Mouse (Mus musculus) embryonic facial prominence, embryonic 10.5 days (tissue): ENCODE results near the gene Dennd4b. TPM values are rescaled to one million over a fixed set of nuclear protein-coding genes. Genes with fewer than 3 reads are reported as not detected.

Source experiments
- DNase-seq: peaks from one replicate; pipeline ENCODE4 v3.0.0-alpha.2; 2017; ENCODE audit warnings: low spot score
- H3K27ac ChIP-seq: fragments of 300-500 bp; sonication (generic); replicated peaks from 2 replicates; pipeline ENCODE4 v1.5.1; 2016; ENCODE audit warnings: mild to moderate bottlenecking
- H3K27me3 ChIP-seq: fragments of 300-500 bp; sonication (generic); replicated peaks from 2 replicates; pipeline ENCODE4 v1.6.1; 2016; ENCODE audit warnings: low read depth, mild to moderate bottlenecking; ENCODE audit not compliant: poor library complexity, severe bottlenecking
- H3K36me3 ChIP-seq: fragments of 300-500 bp; sonication (generic); replicated peaks from 2 replicates; pipeline ENCODE4 v1.6.1; 2016; ENCODE audit warnings: mild to moderate bottlenecking, moderate library complexity
- H3K4me1 ChIP-seq: fragments of 300-500 bp; sonication (generic); 2 replicates; pipeline ENCODE4 v1.6.1; 2016
- H3K4me3 ChIP-seq: fragments of 300-500 bp; sonication (generic); 2 replicates; pipeline ENCODE4 v1.5.1; 2016; ENCODE audit warnings: mild to moderate bottlenecking, moderate library complexity
- H3K9me3 ChIP-seq: fragments of 300-500 bp; sonication (generic); 2 replicates; pipeline ENCODE4 v1.6.1; 2016; ENCODE audit warnings: mild to moderate bottlenecking
- WGBS: fragments of 180-500 bp; shearing (Covaris S2); methylation state at CpG from one replicate; pipeline ENCODE4 v1.1.7; 2016; 5-methylcytosine and 5-hydroxymethylcytosine counted together
- polyA plus RNA-seq: library from polyadenylated mRNA; unstranded; fragments of >200 nt; fragmentation: Nextera tagmentation; extraction: Ambion mirVana; gene quantifications from 2 replicates; pipeline ENCODE4 v1.2.1, GENCODE M21; 2016

The Dennd4b gene
- polyA plus RNA-seq, 1 experiment from 2014 or later, result 4.3 TPM

- Histone ChIP-seq H3K4me3 (peak overlapping the region; percentile 87), H3K36me3 (peaks cover 19% of the 10 kb centered on the region), H3K27ac (peak overlapping the region; percentile 99), H3K4me1 (peaks cover 20% of the 10 kb centered on the region), H3K9me3 (no peaks in the 10 kb centered on the region), H3K27me3 (no peaks in the 10 kb centered on the region)
- WGBS, result 41% methylated on average over 2 of the region's 2 CpGs
- DNase-seq, result no peak
Observed at GRCm38 (mm10) chr3:90291982-90292344, 27.0 kb downstream of the Dennd4b start.

DNA sequence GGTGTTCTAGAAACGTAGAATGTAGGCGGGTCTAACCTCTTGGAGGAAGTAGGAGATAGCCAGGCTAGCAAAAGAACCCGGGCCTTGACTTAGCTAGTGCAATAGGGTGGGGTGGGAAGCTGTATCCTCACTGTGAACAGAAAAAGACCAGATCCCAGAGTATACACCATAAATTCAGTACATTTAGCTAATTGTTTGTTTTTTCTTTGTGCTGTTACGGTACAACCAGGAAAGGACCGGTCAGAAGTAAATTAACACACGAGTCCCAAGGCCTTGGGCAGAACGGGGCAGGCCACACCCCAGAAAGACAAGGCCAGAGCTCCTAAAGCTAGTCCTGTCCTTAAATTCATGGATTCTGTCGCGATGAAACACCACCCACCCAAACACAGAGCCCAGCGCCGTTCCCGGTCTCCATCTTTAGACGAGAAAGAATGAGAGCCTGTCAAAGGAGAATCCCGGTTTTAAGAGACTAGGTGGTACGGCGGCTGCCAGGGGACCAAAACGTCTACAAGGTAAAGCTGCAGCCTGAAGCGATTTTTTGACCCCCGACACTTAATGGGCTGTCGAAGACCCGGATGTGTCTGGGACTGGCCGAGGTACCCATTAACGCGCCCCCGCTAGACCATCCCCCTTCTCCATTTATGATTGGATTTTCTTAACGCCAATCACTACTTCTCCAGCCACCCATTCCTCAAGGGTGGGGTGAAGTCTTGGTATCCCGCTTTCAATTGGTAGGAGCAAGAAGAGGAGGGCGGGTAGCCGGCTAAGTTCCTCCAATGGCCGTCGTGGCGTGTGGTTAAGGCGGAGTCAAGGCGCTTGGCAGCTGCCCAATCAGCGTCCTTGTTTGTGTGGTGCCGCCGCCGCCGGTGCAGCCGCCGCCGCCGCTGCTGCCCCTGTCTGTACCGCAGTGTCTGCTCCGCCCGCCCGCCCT is 27.6 kb downstream of the Dennd4b start, which contains the start of gene Gatad2b:
TSS of gene Gatad2b (plus strand) at position 834 of the 931 bp plus-strand sequence.
- peaks cover 20% of the 10 kb centered on the region for H3K4me1 ChIP-seq
- H3K4me3 ChIP-seq, result peak within 1 kb of the TSS; percentile 87
- H3K9me3 ChIP-seq, result no peaks in the 10 kb centered on the region
- peaks cover 26% of the 10 kb centered on the region for H3K36me3 ChIP-seq
- peak; percentile 98 for DNase-seq
- no peaks in the 10 kb centered on the region for H3K27me3 ChIP-seq
- WGBS, result under 1% methylated on average over 47 of the region's 47 CpGs
- H3K27ac ChIP-seq, result peak within 1 kb of the TSS; percentile 99

DNA sequence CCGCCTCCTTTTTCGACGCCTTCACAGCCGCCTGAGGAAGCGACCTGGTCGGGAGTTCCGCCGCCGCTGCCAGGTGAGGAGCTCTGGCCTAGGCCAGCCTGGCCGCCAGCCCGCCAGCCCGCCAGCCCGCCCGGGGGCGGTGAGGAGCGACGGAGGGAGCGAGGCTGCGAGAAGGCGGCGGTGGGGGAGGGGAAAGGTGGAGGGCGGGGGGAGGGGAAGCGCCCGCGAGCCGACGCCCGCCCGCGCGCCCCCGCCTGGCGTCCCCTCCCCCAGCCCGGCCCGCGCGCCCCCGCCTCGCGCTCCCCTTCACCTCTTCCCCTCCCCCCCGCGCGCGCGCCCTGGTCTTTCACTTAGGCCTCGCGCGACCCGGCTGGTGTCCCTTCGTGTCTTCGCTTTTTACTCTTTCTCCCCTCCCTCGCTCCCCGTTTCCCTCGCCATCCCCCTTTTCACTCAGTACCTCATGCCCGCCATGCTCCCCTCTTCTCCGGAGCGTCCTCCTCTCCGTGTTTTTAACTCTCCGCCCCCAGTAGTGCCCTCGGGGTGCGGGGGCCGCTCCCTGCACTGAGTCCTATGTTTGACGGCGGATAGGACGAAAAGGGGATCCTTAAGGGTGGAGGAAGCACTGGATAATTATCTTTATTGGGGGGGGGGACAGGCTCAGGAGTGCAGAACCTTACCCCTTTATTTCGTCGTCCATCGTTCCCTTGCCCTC is 28.5 kb downstream of the Dennd4b start:
- H3K27me3 ChIP-seq, result no peaks in the 10 kb centered on the region
- under 1% methylated on average over 57 of the region's 68 CpGs for WGBS
- peak; percentile 92 for DNase-seq
- H3K36me3 ChIP-seq, result peaks cover 32% of the 10 kb centered on the region
- H3K27ac ChIP-seq, result peak overlapping the region; percentile 99
- H3K4me1 ChIP-seq, result peaks cover 20% of the 10 kb centered on the region
- no peaks in the 10 kb centered on the region for H3K9me3 ChIP-seq
- H3K4me3 ChIP-seq, result peak overlapping the region; percentile 87

DNA sequence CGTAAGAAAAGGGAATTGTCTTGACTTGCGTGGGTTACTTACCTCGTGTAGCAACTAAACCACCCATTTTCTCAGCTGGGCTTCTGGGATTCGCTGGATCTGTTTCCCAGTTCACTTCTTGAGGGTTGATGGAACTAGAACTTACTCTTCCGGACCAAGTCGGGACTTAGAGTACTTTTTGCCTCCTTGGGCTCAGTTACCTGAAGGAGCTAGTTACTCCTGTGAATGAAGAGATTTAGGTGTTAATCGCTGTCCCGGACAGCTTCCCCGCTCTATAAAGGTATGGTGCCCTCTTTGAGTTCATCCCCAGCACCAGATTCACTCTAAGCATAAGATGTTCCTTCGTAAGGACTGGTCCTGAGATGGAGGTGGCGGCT is 29.1 kb downstream of the Dennd4b start:
- no peak for DNase-seq
- Histone ChIP-seq H3K9me3 (no peaks in the 10 kb centered on the region), H3K36me3 (peaks cover 32% of the 10 kb centered on the region), H3K27me3 (no peaks in the 10 kb centered on the region), H3K27ac (peak overlapping the region; percentile 99), H3K4me3 (peak overlapping the region; percentile 87), H3K4me1 (peaks cover 20% of the 10 kb centered on the region)
- WGBS, result 3% methylated on average over 11 of the region's 11 CpGs

GRCm38 (mm10) chr3:90294651-90295050 is 29.7 kb downstream of the Dennd4b start:
- no peaks in the 10 kb centered on the region for H3K9me3 ChIP-seq
- H3K4me1 ChIP-seq, result peaks cover 20% of the 10 kb centered on the region
- H3K4me3 ChIP-seq, result peak overlapping the region; percentile 87
- 0 out of 2 replicates have a peak overlapping the region, but pooled peaks have one; percentile 99 for H3K27ac ChIP-seq
- H3K36me3 ChIP-seq, result peaks cover 32% of the 10 kb centered on the region
- no peak for DNase-seq
- H3K27me3 ChIP-seq, result no peaks in the 10 kb centered on the region
- 88% methylated on average over 2 of the region's 2 CpGs for WGBS

GRCm38 (mm10) chr3:90305801-90306200 is 40.8 kb downstream of the Dennd4b start:
- H3K9me3 ChIP-seq, result no peaks in the 10 kb centered on the region
- H3K27me3 ChIP-seq, result no peaks in the 10 kb centered on the region
- no peak overlapping the region for H3K4me3 ChIP-seq
- WGBS, result 76% methylated on average over 3 of the region's 3 CpGs
- H3K27ac ChIP-seq, result no peak overlapping the region
- H3K4me1 ChIP-seq, result peaks cover 3% of the 10 kb centered on the region
- peaks cover 16% of the 10 kb centered on the region for H3K36me3 ChIP-seq
- no peak for DNase-seq

DNA sequence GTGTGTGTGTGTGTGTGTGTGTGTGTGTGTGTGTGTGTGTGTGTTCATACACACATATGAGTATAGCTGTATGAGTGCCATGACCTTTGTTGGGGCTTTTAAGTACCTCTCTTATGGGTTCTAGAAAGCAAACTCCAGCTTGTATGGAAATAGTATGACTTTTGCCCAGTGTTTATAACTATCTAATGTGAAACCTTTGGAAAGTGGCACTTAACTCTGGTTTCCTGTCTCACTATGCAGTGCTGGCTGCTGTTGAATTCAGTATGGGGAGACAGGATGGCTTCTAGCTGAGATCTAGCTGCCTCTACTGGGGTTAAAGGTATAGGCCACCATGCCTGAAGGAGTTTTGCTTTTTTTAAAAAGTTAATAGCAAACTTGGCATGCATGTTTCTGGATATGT is 44.6 kb downstream of the Dennd4b start:
- peaks cover 3% of the 10 kb centered on the region for H3K4me1 ChIP-seq
- no peak overlapping the region for H3K4me3 ChIP-seq
- DNase-seq, result no peak
- H3K36me3 ChIP-seq, result peaks cover 25% of the 10 kb centered on the region
- no peaks in the 10 kb centered on the region for H3K27me3 ChIP-seq
- H3K9me3 ChIP-seq, result no peaks in the 10 kb centered on the region
- H3K27ac ChIP-seq, result no peak overlapping the region

GRCm38 (mm10) chr3:90313367-90313766 is 48.4 kb downstream of the Dennd4b start:
- Histone ChIP-seq H3K4me3 (no peak overlapping the region), H3K27me3 (no peaks in the 10 kb centered on the region), H3K4me1 (no peaks in the 10 kb centered on the region), H3K9me3 (no peaks in the 10 kb centered on the region), H3K36me3 (peaks cover 19% of the 10 kb centered on the region), H3K27ac (no peak overlapping the region)
- DNase-seq, result no peak

- Histone ChIP-seq H3K4me1 (no peaks in the 10 kb centered on the region), H3K9me3 (no peaks in the 10 kb centered on the region), H3K27ac (no peak overlapping the region), H3K4me3 (no peak overlapping the region), H3K27me3 (no peaks in the 10 kb centered on the region), H3K36me3 (peaks cover 19% of the 10 kb centered on the region)
- DNase-seq, result no peak
Observed at GRCm38 (mm10) chr3:90314241-90314640, 49.3 kb downstream of the Dennd4b start.

GRCm38 (mm10) chr3:90322289-90322688 is 57.3 kb downstream of the Dennd4b start:
- no peak overlapping the region for H3K27ac ChIP-seq
- WGBS, result 83% methylated on average over 6 of the region's 6 CpGs

DNA sequence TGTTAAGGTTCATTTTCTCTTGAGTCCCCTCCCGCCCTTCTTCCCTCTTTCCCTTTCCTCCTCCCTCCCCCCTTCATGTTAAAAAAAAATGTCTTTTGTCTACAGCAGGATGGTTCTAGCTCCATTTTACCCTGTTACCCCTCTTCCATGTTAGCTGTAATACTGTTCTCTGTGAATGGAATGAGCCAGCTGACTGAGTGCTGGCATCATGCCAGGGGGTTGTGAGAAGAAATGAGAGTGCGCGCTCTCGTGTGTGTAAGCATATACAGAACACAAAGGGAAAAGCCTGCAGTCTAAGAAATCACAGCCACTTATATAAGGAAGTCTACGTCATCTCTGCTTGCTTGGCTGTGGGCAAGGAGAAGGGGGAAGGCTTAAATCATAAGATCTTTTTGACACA is 58.1 kb downstream of the Dennd4b start:
- H3K4me1 ChIP-seq, result peaks cover 10% of the 10 kb centered on the region; the same call in 1 of the 2 replicates
- H3K4me3 ChIP-seq, result no peak overlapping the region
- DNase-seq, result peak; percentile 17
- H3K9me3 ChIP-seq, result no peaks in the 10 kb centered on the region
- H3K36me3 ChIP-seq, result peaks cover 12% of the 10 kb centered on the region
- no peak overlapping the region for H3K27ac ChIP-seq
- 80% methylated on average over 5 of the region's 5 CpGs for WGBS
- no peaks in the 10 kb centered on the region for H3K27me3 ChIP-seq

More at GRCm38 (mm10) chr3:90322289-90322688, 57.3 kb downstream of the Dennd4b start:
- no peak for DNase-seq
- H3K27me3 ChIP-seq, result no peaks in the 10 kb centered on the region
- peaks cover 12% of the 10 kb centered on the region for H3K36me3 ChIP-seq
- no peaks in the 10 kb centered on the region for H3K9me3 ChIP-seq
- H3K4me3 ChIP-seq, result no peak overlapping the region
- H3K4me1 ChIP-seq, result peaks cover 10% of the 10 kb centered on the region; the same call in 1 of the 2 replicates
